Mouse (Mus musculus) thymus, postnatal 25 days (tissue): ENCODE measurements around the gene Aarsd1.
"Not testable (repeated sequence)": the region's sequence is repeated elsewhere in the genome, so short reads cannot be mapped to it uniquely, and the experiment has no call there.

Experiments used
- DNase-seq: peaks from one replicate; pipeline ENCODE4 v3.0.0; 2022

The Aarsd1 gene

GRCm38 (mm10) chr11:101417101-101417855 is at the start of gene Aarsd1:
Gene Aarsd1 (minus strand): TSS chr11:101417615.
- peak; percentile 92 for DNase-seq

GRCm38 (mm10) chr11:101466552-101466950 is 49.1 kb upstream of the Aarsd1 start:
- DNase-seq = not testable (repeated sequence)

- DNase-seq = peak; percentile 69
Observed at GRCm38 (mm10) chr11:101465869-101466551, 48.6 kb upstream of the Aarsd1 start, which contains the start of gene Vat1. Gene Vat1 (minus strand): TSS chr11:101466230.

- peak; percentile 51 for DNase-seq
Observed at GRCm38 (mm10) chr11:101465101-101465868, 47.9 kb upstream of the Aarsd1 start.

- no peak for DNase-seq
Observed at GRCm38 (mm10) chr11:101464211-101465100, 47.0 kb upstream of the Aarsd1 start, which contains the start of gene Rnd2. Gene Rnd2 (plus strand): TSS chr11:101464999.

GRCm38 (mm10) chr11:101462583-101463440 is 45.4 kb upstream of the Aarsd1 start:
- DNase-seq = no peak

- no peak for DNase-seq
Observed at GRCm38 (mm10) chr11:101462141-101462540, 44.7 kb upstream of the Aarsd1 start.

GRCm38 (mm10) chr11:101460321-101460720 is 42.9 kb upstream of the Aarsd1 start:
- DNase-seq = no peak

GRCm38 (mm10) chr11:101459716-101460115 is 42.3 kb upstream of the Aarsd1 start:
- DNase-seq = no peak

- DNase-seq = no peak
Observed at GRCm38 (mm10) chr11:101458217-101458616, 40.8 kb upstream of the Aarsd1 start.

GRCm38 (mm10) chr11:101457631-101458030 is 40.2 kb upstream of the Aarsd1 start:
- no peak for DNase-seq

GRCm38 (mm10) chr11:101455627-101456026 is 38.2 kb upstream of the Aarsd1 start:
- DNase-seq = no peak

GRCm38 (mm10) chr11:101454702-101455101 is 37.3 kb upstream of the Aarsd1 start:
- DNase-seq = no peak

GRCm38 (mm10) chr11:101452093-101452774 is 34.8 kb upstream of the Aarsd1 start:
- DNase-seq = no peak

GRCm38 (mm10) chr11:101451536-101451935 is 34.1 kb upstream of the Aarsd1 start:
- no peak for DNase-seq

GRCm38 (mm10) chr11:101450394-101450793 is 33.0 kb upstream of the Aarsd1 start:
- peak; percentile 38 for DNase-seq

- DNase-seq = not testable (repeated sequence)
Observed at GRCm38 (mm10) chr11:101449596-101449995, 32.2 kb upstream of the Aarsd1 start.

GRCm38 (mm10) chr11:101448899-101449298 is 31.5 kb upstream of the Aarsd1 start:
- no peak for DNase-seq

- DNase-seq = peak; percentile 76
Observed at GRCm38 (mm10) chr11:101448274-101448746, 30.9 kb upstream of the Aarsd1 start, which contains the start of gene Ifi35. Gene Ifi35 (plus strand): TSS chr11:101448407.

GRCm38 (mm10) chr11:101447786-101448185 is 30.4 kb upstream of the Aarsd1 start:
- DNase-seq = peak; percentile 16
